Mouse (Mus musculus) CH12.LX (cell line): ENCODE data around the gene Zfp189.

Experiments used
- CHD2 ChIP-seq: IDR thresholded peaks from 2 replicates; pipeline ENCODE4 v1.6.1; 2011; ENCODE audit warnings: low read length, improper control_type of control experiment
- E2F4 ChIP-seq: IDR thresholded peaks from 2 replicates; pipeline ENCODE4 v1.6.1; 2011; ENCODE audit warnings: low read depth, low read length, improper control_type of control experiment; ENCODE audit not compliant: insufficient replicate concordance
- JUND ChIP-seq: conservative IDR thresholded peaks from 2 replicates; pipeline ENCODE4 v1.6.1; 2011; ENCODE audit warnings: low read depth, low read length, improper control_type of control experiment
- MXI1 ChIP-seq: IDR thresholded peaks from 2 replicates; pipeline ENCODE4 v1.6.1; 2011; ENCODE audit warnings: mild to moderate bottlenecking, low read depth, low read length, improper control_type of control experiment
- POLR2A ChIP-seq: IDR thresholded peaks from 2 replicates; pipeline ENCODE4 v1.6.1; 2011; ENCODE audit warnings: low read depth, mild to moderate bottlenecking, improper control_type of control experiment, low read length
- USF2 ChIP-seq: conservative IDR thresholded peaks from 2 replicates; pipeline ENCODE4 v1.6.1; 2011; ENCODE audit warnings: low read depth, low read length, improper control_type of control experiment

DNA sequence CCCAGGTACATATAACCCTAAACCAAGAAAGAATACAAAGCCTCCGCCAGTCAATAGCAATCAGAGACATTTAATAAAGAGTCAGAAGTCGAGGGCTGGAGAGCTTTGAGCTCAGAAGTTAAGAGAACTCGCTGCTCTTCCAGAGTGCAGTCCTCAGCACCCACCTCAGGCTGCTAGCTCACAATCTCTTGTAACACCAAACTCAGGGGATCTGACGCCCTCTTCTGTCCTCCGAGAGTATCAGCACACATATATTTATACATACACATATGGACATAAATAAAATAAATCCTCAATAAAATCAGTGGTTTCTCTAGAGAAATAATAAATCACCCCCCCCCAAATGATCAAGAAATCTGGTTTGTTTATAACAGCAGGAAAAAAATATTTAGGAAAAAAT, 1.5 kb upstream of the Zfp189 start:
- TF ChIP-seq POLR2A (no peak), CHD2 (no peak), MXI1 (no peak), E2F4 (no peak), JUND (no peak), USF2 (no peak)
